Mouse (Mus musculus): ENCODE data around the gene Josd1.
A peak's percentile ranks its signal among the peaks of the same experiment; 100 is the strongest.

Gene Josd1

DNA sequence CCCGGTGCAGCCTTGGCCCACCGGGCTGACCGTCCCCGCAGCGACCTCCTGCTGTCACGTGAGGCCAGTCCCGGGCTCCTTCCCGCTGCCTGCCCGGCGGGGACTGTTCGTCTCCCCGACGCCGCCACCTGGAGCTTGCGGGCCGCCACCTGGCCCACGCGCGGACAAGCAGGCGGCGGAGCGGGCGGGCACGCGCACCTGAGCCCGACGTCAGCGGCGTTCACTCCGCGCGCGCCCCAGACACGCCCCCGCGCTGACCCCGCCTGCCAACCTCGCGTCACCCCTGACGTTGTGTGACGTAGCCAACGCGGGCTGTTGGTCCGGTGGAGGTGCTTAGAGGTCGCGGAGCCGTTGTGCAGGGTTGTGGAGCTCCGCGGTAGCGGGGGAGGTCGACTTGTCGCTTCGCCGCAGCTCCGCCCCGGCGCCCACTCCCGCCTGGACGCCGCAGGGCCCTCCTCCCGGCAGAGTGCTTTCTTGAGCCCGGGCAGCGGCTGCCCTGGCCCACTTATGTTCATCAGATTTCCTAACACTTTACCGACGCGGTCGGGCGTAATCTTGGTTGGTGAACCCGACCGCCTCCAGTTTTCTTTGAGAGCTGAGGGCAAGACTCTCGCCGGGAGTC is at the start of gene Josd1:
TSS of gene Josd1 (minus strand) at position 274 of the 622 bp plus-strand sequence.
- DNase-seq (ENCODE audit: extremely low spot score): peak; percentile 98

DNA sequence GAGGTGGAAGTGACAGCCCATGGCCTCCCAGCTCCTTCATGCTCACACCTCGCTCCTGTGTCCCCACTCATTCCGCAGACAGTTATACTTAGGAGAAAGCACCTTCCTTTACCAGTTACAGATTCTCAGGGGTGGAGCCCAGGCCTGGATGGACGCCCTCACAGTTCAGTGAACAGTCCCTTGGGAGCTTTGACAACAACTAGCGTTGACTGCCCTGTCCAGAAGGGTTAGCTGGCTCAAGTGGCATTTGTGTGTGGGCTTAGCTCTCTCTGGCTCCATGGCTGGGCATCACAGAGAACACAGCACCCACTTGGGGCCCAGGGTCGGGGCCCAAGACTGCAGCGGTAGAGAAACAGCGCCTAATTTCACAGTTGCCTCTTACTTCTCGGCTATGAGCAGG is 46.6 kb upstream of the Josd1 start:
- no peak for DNase-seq (ENCODE audit: extremely low spot score)

GRCm38 (mm10) chr15:79733640-79734039 is 45.9 kb upstream of the Josd1 start:
- DNase-seq (ENCODE audit: extremely low spot score): no peak

DNA sequence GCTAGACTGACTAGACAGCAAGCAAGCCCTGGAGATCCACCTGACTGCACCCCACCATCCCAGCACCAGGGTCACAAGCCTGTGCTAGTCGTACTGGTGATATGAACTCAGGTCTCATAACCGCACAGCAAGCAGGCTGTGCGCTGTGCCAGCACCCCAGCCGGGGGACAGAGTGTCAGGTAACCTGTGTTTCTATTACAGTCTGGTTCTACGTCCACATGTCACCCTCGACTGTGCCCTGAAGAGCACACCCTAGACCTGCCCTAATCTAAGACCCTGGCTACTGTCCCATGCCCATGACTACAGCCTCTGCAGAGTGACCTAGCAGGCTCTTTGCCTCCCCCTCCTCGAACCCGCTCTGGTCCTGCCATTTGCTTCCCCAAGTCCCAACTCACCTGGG is 45.5 kb upstream of the Josd1 start:
- DNase-seq (ENCODE audit: extremely low spot score): no peak

GRCm38 (mm10) chr15:79731554-79731953 is 43.8 kb upstream of the Josd1 start:
- no peak for DNase-seq (ENCODE audit: extremely low spot score)

DNA sequence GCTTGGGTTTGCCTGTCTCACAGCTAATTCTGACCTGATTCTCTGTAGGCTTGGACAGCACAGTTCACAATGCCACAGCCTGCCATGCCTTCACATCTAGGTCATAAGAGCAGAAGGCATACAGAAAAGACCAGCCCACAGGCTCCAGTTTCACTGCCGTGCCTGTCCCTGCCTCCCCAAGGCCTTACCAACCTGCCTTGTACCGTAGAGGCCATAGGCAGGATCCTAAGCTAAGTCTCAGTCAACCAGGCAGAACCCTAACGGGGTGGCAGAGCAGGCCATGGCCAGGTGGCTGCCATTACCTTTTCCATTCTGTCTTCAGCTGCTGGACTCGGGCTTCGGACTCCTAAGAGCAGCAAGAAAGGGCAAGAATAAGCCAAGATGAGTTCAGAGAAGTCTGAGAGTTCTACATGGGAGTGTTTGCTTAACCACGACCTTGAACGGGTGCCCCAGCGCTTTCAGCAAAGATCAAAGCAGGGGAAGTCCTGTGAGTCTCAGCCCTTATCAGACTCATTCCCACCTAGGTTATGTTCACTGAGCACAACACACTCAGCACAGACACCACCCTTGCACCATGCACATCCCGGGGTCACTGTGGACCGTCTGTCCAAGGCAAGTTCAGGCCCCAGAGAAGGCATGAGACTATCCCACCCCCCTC is 41.1 kb upstream of the Josd1 start:
- no peak for DNase-seq (ENCODE audit: extremely low spot score)

DNA sequence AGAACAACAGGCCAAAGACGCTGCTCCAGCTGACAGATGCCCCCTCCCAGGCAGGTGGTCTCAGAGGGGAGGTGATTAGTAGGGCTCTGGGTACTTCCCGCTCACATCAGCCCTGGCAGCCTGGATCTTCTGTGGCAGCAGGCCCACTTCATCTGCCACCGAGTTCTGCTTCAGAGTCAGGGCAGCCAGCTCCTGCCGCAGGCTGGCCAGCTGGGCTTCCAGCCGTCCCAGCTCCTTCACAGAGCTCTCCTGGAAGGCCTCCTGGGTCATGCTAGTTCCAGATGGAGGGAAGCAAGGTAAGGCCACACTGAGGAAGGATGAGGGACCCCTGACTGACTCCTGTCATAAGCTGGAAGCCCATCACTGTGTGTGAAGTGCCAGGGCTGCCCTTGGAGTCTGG is 40.6 kb upstream of the Josd1 start:
- DNase-seq (ENCODE audit: extremely low spot score): no peak

GRCm38 (mm10) chr15:79727840-79728239 is 40.1 kb upstream of the Josd1 start:
- no peak for DNase-seq (ENCODE audit: extremely low spot score)

DNA sequence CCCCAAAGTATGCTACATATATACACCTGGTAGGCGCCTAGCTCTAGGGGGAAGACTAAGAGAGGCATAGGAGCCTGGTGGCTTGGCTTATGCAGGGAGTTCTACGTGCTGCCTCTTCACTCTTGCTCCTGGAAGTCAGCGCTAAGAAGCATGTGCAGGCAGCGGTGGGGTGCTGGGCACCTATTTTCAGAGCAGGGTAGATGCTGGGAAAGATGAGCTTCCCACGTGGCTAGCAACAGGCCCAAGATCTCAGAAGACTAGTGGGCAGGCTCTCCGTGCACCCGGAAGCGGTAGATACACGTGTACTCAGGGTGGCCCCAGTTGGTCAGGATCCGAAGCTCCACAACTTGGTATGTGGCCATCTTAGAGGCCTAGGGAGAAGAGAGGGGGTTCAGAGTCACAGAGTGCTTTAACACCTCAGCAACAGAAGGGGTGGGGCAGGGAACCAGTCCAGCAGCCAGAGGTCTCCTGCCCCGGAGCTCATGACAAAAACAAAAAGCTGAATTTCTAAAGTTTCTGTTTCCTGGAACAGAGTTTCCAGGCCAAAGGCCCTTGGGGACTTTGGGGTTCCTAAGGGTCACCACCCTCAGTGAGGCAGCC is 37.6 kb upstream of the Josd1 start:
- no peak for DNase-seq (ENCODE audit: extremely low spot score)

DNA sequence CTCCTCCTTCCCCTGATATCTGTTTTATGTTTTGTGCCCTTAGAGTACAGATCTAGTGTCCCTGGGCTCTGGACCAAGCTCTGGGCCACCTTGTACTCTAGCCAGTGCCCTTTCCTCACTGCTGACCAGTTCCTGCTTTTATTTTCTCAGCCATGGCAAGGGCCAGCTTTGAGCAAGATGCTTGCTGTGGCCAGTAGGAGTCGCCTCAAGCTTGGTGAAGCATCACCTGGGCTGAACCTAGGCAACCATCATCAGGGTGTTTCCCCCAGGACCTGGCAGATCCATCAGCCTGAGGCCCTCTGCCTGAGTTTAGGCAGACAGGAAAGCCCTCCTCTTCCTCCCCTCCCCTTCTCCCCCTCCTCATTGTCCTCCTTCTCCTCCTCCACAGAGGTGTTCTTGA is 35.7 kb upstream of the Josd1 start:
- no peak for DNase-seq (ENCODE audit: extremely low spot score)

DNA sequence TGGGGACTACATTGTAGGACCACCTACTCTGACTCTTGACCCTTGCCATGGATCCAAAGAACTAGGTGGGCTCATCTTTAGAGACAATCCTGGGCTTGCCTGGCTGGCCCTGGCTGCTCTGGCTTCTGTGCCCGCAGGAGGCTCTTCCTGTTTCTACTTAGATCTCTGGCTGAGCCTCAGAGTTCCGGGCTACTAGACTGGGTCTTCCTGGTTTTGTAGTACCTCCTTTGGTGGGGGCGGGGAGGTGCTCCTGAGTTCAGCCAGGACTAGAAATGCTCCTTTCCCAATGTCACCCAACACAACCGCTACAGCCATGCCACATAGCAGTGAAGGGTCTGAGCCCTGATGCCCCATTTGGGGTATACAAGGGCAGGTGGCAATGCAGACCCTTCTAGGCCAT is 33.1 kb upstream of the Josd1 start:
- DNase-seq (ENCODE audit: extremely low spot score): no peak

GRCm38 (mm10) chr15:79720267-79720666 is 32.5 kb upstream of the Josd1 start:
- no peak for DNase-seq (ENCODE audit: extremely low spot score)

GRCm38 (mm10) chr15:79716710-79717109 is 29.0 kb upstream of the Josd1 start:
- no peak for DNase-seq (ENCODE audit: extremely low spot score)

DNA sequence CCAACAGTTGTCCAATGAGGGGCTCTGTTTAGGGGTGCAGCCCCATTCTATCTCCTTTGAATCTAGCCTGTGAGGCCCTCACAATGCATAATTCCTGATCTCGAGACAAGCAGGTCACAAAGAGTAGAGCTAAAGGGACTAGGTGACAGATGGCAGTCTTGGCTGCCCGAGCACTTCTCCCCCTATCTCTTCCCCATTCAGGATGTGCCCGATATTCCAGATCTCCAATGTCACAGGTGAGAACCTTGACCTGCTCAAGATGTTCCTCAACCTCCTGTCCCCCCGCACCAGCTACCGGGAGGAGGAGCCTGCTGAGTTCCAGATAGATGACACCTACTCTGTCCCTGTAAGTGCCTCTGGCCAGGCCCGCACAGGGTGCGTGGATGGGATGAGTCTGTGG is 27.9 kb upstream of the Josd1 start:
- no peak for DNase-seq (ENCODE audit: extremely low spot score)

GRCm38 (mm10) chr15:79708229-79708822 is 20.6 kb upstream of the Josd1 start:
- no peak for DNase-seq (ENCODE audit: extremely low spot score)

DNA sequence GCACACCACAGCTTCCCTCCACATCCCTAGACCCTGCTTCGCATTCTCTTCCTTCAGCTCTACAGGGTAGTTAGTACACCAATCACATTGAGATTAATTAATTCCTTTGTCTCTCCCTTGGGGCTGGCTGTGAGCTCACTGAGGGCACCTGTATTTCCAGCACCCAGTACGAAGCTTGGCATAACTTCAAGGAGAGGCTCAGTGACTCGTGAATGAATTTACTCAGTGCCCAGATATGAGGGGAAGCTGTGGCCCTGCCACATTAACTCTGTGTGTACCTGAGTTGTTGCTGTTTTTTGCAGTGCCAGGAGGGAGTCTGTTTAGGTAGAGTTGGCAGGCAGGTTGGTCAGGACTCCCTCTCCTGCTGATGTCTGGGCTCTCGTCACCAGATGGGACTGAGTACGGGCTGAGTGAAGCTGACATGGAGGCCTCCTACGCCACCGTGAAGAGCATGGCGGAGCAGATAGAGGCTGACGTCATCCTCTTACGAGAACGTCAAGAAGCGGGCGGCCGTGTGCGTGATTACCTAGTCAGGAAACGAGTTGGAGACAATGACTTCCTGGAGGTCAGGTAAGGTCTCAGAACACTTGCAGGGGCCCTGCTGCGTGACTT is 19.0 kb upstream of the Josd1 start:
- no peak for DNase-seq (ENCODE audit: extremely low spot score)

GRCm38 (mm10) chr15:79697558-79698187 is 10.0 kb upstream of the Josd1 start:
- no peak for DNase-seq (ENCODE audit: extremely low spot score)

GRCm38 (mm10) chr15:79697011-79697410 is 9.3 kb upstream of the Josd1 start:
- DNase-seq (ENCODE audit: extremely low spot score): no peak

GRCm38 (mm10) chr15:79696508-79696907 is 8.8 kb upstream of the Josd1 start:
- no peak for DNase-seq (ENCODE audit: extremely low spot score)

GRCm38 (mm10) chr15:79695516-79695915 is 7.8 kb upstream of the Josd1 start:
- DNase-seq (ENCODE audit: extremely low spot score): no peak

DNA sequence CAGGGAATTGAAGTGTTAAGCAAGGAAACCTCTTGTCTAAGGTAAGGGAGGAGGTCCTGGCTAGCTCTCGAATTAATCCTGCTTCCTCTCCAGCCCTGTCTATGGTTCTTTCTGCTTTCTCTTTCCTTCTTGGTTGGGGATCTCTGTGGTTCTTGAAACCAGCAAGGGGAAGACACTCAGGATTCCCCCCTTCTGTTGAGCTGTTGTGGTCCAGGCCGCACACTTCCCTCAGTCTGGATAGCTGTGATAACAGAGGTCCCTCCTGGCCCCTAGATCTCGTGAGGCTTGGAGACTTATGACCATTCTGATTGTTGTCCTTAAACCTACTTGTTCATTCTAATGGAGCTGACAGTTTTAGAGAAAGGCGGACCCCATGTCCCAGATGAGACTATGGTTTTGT is 6.8 kb upstream of the Josd1 start:
- no peak for DNase-seq (ENCODE audit: extremely low spot score)

GRCm38 (mm10) chr15:79693740-79694139 is 6.0 kb upstream of the Josd1 start:
- no peak for DNase-seq (ENCODE audit: extremely low spot score)

Data from embryo, embryonic 9.5 days (tissue).